Mouse (Mus musculus) cortical plate, adult 2 months (tissue): ENCODE data around the gene Flna. TPM values are rescaled to one million over a fixed set of nuclear protein-coding genes. Genes with fewer than 3 reads are reported as not detected.

Experiments used
- H3K27ac ChIP-seq: fragments of 200-500 bp; 2 replicates; pipeline ENCODE4 v1.5.1; 2012; ENCODE audit warnings: low read length, control low read depth, inconsistent platforms; ENCODE audit not compliant: insufficient read depth
- H3K4me1 ChIP-seq: fragments of 200-500 bp; 2 replicates; pipeline ENCODE4 v1.6.1; 2011; ENCODE audit warnings: low read length; ENCODE audit not compliant: control insufficient read depth, insufficient read depth
- H3K4me3 ChIP-seq: fragments of 200-500 bp; 2 replicates; pipeline ENCODE4 v1.5.1; 2011; ENCODE audit warnings: mild to moderate bottlenecking, low read length, control low read depth; ENCODE audit not compliant: insufficient read depth
- CTCF ChIP-seq: fragments of 200-500 bp; IDR thresholded peaks from 2 replicates; pipeline ENCODE4 v1.5.1; 2011; ENCODE audit warnings: mild to moderate bottlenecking, control low read depth, low read length; ENCODE audit not compliant: insufficient read depth; ENCODE audit errors: extremely low read depth
- POLR2A ChIP-seq: fragments of 200-500 bp; IDR thresholded peaks from 2 replicates; pipeline ENCODE4 v1.6.1; 2011; ENCODE audit warnings: mild to moderate bottlenecking, low read length, control low read depth; ENCODE audit not compliant: insufficient read depth; ENCODE audit errors: extremely low read depth
- polyA plus RNA-seq: library from polyadenylated mRNA; depleted of rRNA; stranded (reverse); fragments of >200 nt; gene quantifications from 2 replicates; pipeline ENCODE4 v1.2.3, GENCODE M21; 2012; rRNA removed

Flna gene
- 157 and 175 TPM in 2 replicates for polyA plus RNA-seq

- peak within 1 kb of the TSS; percentile 14; the same call in 1 of the 2 replicates for H3K27ac ChIP-seq
- no peaks in the 10 kb centered on the region for H3K4me1 ChIP-seq
- H3K4me3 ChIP-seq = peak within 1 kb of the TSS; percentile 32
- TF ChIP-seq CTCF = no peak
- TF ChIP-seq POLR2A = no peak
Observed at GRCm38 (mm10) chrX:74249615-74250014, at the start of gene Flna. Gene Flna (minus strand): TSS chrX:74249820.

- TF ChIP-seq CTCF (no peak), POLR2A (no peak)
- no peaks in the 10 kb centered on the region for H3K4me1 ChIP-seq
- no peak overlapping the region for H3K27ac ChIP-seq
- H3K4me3 ChIP-seq = no peak overlapping the region
Observed at GRCm38 (mm10) chrX:74298348-74298747, 48.7 kb upstream of the Flna start.

- Histone ChIP-seq H3K4me1 (no peaks in the 10 kb centered on the region), H3K4me3 (peak within 1 kb of the TSS; percentile 93), H3K27ac (peak within 1 kb of the TSS; percentile 80)
- TF ChIP-seq CTCF (no peak), POLR2A (peak; percentile 86)
Observed at GRCm38 (mm10) chrX:74296538-74297448, 47.2 kb upstream of the Flna start, which contains the start of gene Atp6ap1. Gene Atp6ap1 (plus strand): TSS chrX:74297097.

GRCm38 (mm10) chrX:74293431-74293830 is 43.8 kb upstream of the Flna start:
- Histone ChIP-seq H3K4me3 (no peak overlapping the region), H3K27ac (no peak overlapping the region), H3K4me1 (no peaks in the 10 kb centered on the region)
- TF ChIP-seq POLR2A = no peak
- no peak for TF ChIP-seq CTCF

GRCm38 (mm10) chrX:74283092-74283437 is 33.4 kb upstream of the Flna start:
- Histone ChIP-seq H3K4me1 (no peaks in the 10 kb centered on the region), H3K4me3 (peak overlapping the region; percentile 95), H3K27ac (peak overlapping the region; percentile 27; the same call in 1 of the 2 replicates)
- TF ChIP-seq CTCF (no peak), POLR2A (no peak)

GRCm38 (mm10) chrX:74282395-74283091 is 32.9 kb upstream of the Flna start:
- Histone ChIP-seq H3K4me1 (no peaks in the 10 kb centered on the region), H3K4me3 (peak overlapping the region; percentile 95), H3K27ac (peak overlapping the region; percentile 38; the same call in 1 of the 2 replicates)
- peak; percentile 90 for TF ChIP-seq POLR2A
- TF ChIP-seq CTCF = no peak

GRCm38 (mm10) chrX:74281732-74282394 is 32.2 kb upstream of the Flna start, which contains the start of the genes Taz and Dnase1l1:
Gene Taz (plus strand): TSS chrX:74281912.
Gene Dnase1l1 (minus strand): TSS chrX:74282337.
- Histone ChIP-seq H3K27ac (peak within 1 kb of the TSS; percentile 38; the same call in 1 of the 2 replicates), H3K4me3 (peak within 1 kb of the TSS; percentile 95), H3K4me1 (no peaks in the 10 kb centered on the region)
- TF ChIP-seq CTCF (no peak), POLR2A (no peak)

GRCm38 (mm10) chrX:74281041-74281731 is 31.6 kb upstream of the Flna start:
- no peak for TF ChIP-seq POLR2A
- no peak for TF ChIP-seq CTCF
- no peaks in the 10 kb centered on the region for H3K4me1 ChIP-seq
- H3K27ac ChIP-seq = no peak overlapping the region
- peak overlapping the region; percentile 95 for H3K4me3 ChIP-seq

GRCm38 (mm10) chrX:74277916-74278315 is 28.3 kb upstream of the Flna start:
- no peak for TF ChIP-seq CTCF
- TF ChIP-seq POLR2A = no peak
- Histone ChIP-seq H3K27ac (no peak overlapping the region), H3K4me1 (no peaks in the 10 kb centered on the region)

More at GRCm38 (mm10) chrX:74277916-74278315, 28.3 kb upstream of the Flna start:
- H3K4me3 ChIP-seq = no peak overlapping the region
